Mouse (Mus musculus) brain, embryonic 18.5 days (tissue): ENCODE measurements around the gene Rabep1.
"Not testable (repeated sequence)": the region's sequence is repeated elsewhere in the genome, so short reads cannot be mapped to it uniquely, and the experiment has no call there.

Experiments
- DNase-seq: peaks from one replicate; pipeline ENCODE4 v3.0.0-alpha.2; 2012; ENCODE audit warnings: low read depth, low spot score

Gene Rabep1

GRCm38 (mm10) chr11:70831201-70831600, 13.4 kb upstream of the Rabep1 start:
- DNase-seq, result no peak

GRCm38 (mm10) chr11:70833408-70833807, 11.2 kb upstream of the Rabep1 start:
- DNase-seq, result no peak

GRCm38 (mm10) chr11:70833831-70834230, 10.7 kb upstream of the Rabep1 start:
- DNase-seq, result no peak

DNA sequence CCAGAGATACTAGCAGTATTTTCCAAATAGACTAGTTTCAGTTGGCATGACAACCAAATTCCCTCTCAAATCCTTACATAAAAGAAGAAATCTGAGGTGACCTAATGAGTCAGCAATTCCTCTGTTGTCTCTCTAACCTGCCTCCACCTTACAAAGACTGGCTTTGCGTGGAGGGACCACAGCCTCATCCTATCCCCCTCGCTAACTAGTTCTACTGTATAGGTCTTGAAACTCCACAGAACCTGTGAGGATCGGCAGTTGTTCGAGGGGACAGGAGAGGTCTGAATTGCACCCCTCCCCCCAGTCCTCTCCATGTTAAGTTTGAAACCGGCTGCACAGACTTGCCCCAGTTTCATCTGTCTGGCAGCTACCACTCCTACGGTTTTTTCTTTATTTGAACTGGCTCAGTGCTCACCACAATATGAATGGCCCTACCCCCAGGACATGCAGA, 9.2 kb upstream of the Rabep1 start:
- DNase-seq, result no peak

- no peak for DNase-seq
Measured at GRCm38 (mm10) chr11:70837031-70837430, 7.5 kb upstream of the Rabep1 start.

GRCm38 (mm10) chr11:70838610-70839009, 6.0 kb upstream of the Rabep1 start:
- DNase-seq, result no peak

DNA sequence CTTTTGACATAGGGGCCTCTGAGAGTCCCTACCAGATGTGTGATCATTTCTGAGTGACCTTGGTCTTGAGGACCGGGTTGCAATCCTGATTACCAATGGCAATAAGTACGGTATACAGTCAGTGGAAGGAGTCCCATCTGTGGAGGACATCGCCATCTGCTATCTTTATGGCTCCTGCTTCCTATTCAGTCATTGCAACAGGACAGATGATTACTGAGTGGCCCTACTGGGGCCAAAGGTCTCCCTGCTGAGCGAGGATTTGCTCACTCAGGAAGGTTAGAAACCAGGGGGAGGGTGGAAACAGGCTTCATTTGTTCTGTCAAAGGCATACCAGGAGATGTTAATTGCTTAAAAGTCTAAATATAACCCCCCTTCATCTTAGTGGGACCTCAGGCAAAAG, 1.6 kb upstream of the Rabep1 start:
- no peak for DNase-seq

- no peak for DNase-seq
Measured at GRCm38 (mm10) chr11:70843701-70844551, 652 bp upstream of the Rabep1 start.

GRCm38 (mm10) chr11:70845457-70845978, 940 bp downstream of the Rabep1 start:
- DNase-seq, result no peak

GRCm38 (mm10) chr11:70846029-70846428, 1.5 kb downstream of the Rabep1 start:
- DNase-seq, result no peak

GRCm38 (mm10) chr11:70860371-70860770, 15.8 kb downstream of the Rabep1 start:
- no peak for DNase-seq

GRCm38 (mm10) chr11:70863204-70863603, 18.6 kb downstream of the Rabep1 start:
- not testable (repeated sequence) for DNase-seq

DNA sequence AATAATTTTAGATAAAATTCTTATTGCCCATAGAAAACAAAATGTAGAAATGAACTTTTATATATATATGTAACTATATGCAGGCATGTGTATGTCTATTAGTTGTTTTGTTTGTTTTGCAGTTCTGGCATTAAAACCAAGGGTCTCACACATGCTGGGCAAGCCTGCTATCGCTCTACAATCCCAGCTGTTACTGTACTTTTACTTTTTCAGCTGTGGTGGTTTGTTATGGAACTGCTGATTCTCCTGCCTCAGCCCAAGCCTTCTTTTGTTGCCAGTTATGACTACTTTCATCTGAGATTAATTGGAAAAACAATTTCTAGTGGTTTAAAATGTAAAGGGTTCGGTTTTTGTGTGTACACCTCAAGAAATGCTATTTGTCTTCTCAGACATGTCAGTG, 20.6 kb downstream of the Rabep1 start:
- DNase-seq, result no peak

DNA sequence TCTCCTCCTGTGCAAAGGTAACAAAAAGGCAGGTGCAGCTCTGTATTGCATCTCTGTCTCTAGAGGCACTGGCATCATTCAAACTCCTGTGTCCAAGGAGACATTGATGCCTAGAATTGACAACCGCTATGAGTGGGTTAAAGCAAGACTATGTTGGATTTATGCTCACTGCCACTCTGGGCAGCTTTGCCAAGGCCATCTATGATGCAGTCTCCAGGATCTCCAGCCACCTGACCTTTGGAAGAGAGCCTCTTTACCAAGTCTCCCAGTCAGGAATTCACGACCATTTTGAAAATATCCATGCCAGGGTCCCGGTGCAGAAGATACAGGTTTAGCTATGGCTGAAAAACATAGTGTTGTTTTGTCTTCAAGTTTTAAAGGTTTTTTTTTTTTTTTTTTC, 24.7 kb downstream of the Rabep1 start:
- no peak for DNase-seq

GRCm38 (mm10) chr11:70869811-70870210, 25.2 kb downstream of the Rabep1 start:
- DNase-seq, result no peak

GRCm38 (mm10) chr11:70870407-70870806, 25.8 kb downstream of the Rabep1 start:
- peak; percentile 4 for DNase-seq

- DNase-seq, result no peak
Measured at GRCm38 (mm10) chr11:70871110-70871509, 26.5 kb downstream of the Rabep1 start.

- DNase-seq, result no peak
Measured at GRCm38 (mm10) chr11:70871766-70872330, 27.3 kb downstream of the Rabep1 start.

DNA sequence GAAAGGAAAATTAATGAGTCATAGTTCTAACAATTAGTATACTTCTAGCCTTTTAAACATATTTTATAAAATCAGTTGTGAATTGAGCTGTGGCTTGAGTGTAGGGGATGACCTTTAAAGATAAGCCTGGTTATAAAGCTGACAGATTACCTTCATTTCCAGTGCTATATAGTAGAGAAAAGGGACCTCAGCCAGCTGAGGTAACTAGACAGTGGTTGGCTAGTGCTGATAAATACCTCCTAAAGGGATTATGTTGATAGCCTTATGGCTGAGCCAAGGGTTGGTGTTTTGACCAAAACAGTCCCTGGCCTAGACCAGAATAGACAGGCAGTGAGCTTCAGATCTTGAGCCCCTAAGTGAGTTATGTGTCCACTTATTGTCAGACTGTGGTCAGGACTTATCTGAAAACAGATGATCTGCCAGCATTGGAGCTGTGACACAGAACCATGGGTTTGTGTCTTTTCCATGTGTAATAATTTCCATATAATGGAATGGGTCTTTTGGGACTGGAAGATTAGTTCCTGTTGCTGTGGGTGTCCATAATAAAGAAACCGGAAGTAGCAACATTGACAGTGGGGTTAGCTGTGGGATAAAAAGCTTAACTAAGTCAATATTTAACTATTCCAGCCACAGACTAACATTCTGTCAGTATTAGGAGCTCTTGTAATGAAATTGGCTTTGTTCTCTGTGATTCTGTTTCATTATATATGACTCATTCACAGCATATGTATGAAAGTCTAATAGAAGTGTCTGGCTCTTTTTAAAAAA, 29.5 kb downstream of the Rabep1 start:
- no peak for DNase-seq

DNA sequence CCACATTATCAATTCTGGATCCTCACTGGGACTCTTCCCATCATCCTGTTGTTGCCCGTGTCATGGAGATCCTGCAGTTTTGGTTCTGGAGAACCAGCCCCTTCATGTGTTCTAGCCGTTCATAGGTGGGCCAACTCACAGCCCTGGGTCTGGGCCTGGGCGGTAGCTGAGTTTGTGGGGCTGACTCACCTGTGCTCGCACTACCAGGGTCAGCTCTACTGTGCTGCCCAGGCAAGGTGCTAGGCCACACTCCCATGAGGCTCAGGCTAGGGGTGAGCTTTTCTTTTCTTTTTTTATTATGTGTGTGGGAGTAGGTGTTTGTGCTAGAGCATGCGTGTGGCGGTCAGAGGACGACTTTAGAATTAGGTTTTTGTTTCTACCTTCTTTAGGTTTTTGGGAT, 33.1 kb downstream of the Rabep1 start:
- DNase-seq, result no peak

GRCm38 (mm10) chr11:70882905-70883430, 38.4 kb downstream of the Rabep1 start:
- DNase-seq, result no peak

- no peak for DNase-seq
Measured at GRCm38 (mm10) chr11:70890643-70891042, 46.1 kb downstream of the Rabep1 start.
